Mouse (Mus musculus) adrenal gland, postnatal 4 days (tissue): ENCODE results near the gene Foxo1. TPM values are rescaled to one million over a fixed set of nuclear protein-coding genes. Genes with fewer than 3 reads are reported as not detected.

Experiments
- total RNA-seq, 2 experiments: library from RNA; stranded (reverse); gene quantifications; 2 replicates each; pipeline ENCODE4 v1.2.3; 2021

Foxo1 gene
- total RNA-seq, 2 experiments from 2014 or later, result 21.2 to 21.8 TPM

Other genes starting within 250 kb of the Foxo1 start
- 10 to 100 TPM; 19.6 to 20.9 TPM for gene Maml3, start 163.3 kb upstream of the Foxo1 start, total RNA-seq